Mouse (Mus musculus): Measurements from ENCODE around the gene Trabd2b. TPM values are rescaled to one million over a fixed set of nuclear protein-coding genes. Genes with fewer than 3 reads are reported as not detected.
A peak's percentile ranks its signal among the peaks of the same experiment; 100 is the strongest.

Gene Trabd2b
- polyA plus RNA-seq, 1 experiment from 2014 or later = 5.0 TPM

DNA sequence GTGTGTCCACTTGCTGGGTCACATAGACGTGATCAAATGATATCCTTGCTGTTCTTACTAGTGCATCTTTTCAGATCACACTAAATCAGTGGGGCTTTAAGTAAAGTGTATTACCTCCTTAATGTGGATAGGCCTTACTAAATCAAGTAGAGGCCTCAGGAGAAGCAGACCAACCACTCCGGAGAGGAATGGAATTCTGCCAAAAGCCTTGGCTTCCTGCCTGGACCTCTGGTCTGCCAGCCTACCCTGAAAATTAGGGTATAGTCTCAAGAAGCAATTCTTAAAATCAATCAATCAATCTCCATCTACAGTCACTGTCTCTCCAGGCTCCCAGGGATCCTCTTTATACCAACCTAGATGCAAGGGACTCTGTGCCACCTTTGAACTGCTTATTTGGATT, 59.1 kb downstream of the Trabd2b start:
- no peaks in the 10 kb centered on the region for H3K9me3 ChIP-seq (ENCODE audit: control insufficient read depth, low read length)

DNA sequence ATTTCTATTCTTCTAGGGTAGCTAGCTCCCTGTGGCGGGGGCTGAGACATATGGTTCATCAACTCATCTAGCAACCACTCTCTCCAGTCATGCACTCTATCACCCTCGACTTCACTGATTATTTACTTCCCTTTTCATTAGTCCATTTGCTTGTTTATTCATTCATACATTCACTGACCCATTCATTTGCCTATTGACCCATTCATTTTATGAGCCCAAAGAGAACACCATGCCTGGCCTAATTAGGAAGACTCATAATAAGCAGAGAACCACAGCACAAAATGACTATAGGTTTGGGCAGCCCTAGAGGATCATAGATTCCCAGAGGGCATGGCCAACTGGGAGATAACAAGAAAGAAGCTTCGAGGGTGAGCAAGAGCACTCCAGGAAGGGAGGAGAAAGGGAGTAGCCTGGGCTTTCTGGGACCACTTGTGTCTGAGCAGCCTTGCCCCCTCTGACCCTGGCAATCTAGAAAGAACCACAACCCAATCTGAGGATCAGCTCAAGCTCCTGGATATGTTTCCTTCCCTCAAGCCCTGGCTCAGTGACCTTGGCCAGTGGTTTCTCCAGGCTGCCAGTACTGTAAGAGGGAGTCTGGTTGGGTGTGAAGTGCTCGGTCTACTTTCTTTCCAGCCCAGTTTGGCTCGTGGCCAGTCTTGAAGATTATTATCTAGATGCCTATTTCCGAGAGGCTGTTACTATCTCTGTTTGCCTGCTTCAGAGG, 61.0 kb downstream of the Trabd2b start:
- Histone ChIP-seq H3K27me3 (ENCODE audit: control insufficient read depth, insufficient read depth, low read length) (no peaks in the 10 kb centered on the region), H3K27ac (ENCODE audit: low read depth, low read length) (no peak overlapping the region), H3K36me3 (ENCODE audit: control insufficient read depth, insufficient read depth, low read length) (no peaks in the 10 kb centered on the region), H3K9ac (ENCODE audit: low read depth, low read length) (no peak overlapping the region), H3K4me3 (ENCODE audit: low read length) (no peak overlapping the region), H3K4me1 (ENCODE audit: control insufficient read depth, insufficient read depth, low read length) (0 out of 2 replicates have a peak, but pooled peaks cover 3% of the 10 kb centered on the region), H3K4me2 (replicated peaks; ENCODE audit: low read depth, low read length) (no peak overlapping the region), H3K9me3 (ENCODE audit: control insufficient read depth, low read length) (no peaks in the 10 kb centered on the region)
- 46% methylated on average over 6 of the region's 6 CpGs for WGBS
- ATAC-seq (ENCODE audit: low FRiP score, low TSS enrichment) = no peak

More for the DNA sequence above, 59.1 kb downstream of the Trabd2b start:
- H3K36me3 ChIP-seq (ENCODE audit: control insufficient read depth, insufficient read depth, low read length) = no peaks in the 10 kb centered on the region
- no peaks in the 10 kb centered on the region for H3K27me3 ChIP-seq (ENCODE audit: control insufficient read depth, insufficient read depth, low read length)
- no peak overlapping the region for H3K4me3 ChIP-seq (ENCODE audit: low read length)
- no peak for ATAC-seq (ENCODE audit: low FRiP score, low TSS enrichment)
- WGBS = 58% methylated on average over 2 of the region's 2 CpGs
- no peak overlapping the region for H3K4me2 ChIP-seq (replicated peaks; ENCODE audit: low read depth, low read length)
- H3K9ac ChIP-seq (ENCODE audit: low read depth, low read length) = no peak overlapping the region
- 0 out of 2 replicates have a peak, but pooled peaks cover 3% of the 10 kb centered on the region for H3K4me1 ChIP-seq (ENCODE audit: control insufficient read depth, insufficient read depth, low read length)
- no peak overlapping the region for H3K27ac ChIP-seq (ENCODE audit: low read depth, low read length)

DNA sequence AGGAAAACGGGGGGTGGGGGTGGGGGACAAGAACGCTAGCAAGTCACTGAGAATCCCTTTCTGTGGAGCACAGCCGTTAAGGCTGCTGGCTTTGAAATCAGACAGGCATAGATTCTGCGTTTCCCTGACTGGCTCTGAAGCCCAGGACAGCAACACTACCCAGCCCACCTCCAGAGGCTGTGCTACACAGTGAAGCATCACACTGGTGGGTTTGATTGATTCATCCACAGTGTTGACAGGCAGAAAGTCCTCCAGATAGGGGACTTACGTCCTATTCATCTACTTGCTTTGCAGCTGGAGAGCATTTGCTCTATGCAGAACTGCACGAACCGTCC, 61.5 kb downstream of the Trabd2b start:
- Histone ChIP-seq H3K36me3 (ENCODE audit: control insufficient read depth, insufficient read depth, low read length) (no peaks in the 10 kb centered on the region), H3K27ac (ENCODE audit: low read depth, low read length) (no peak overlapping the region), H3K4me2 (replicated peaks; ENCODE audit: low read depth, low read length) (no peak overlapping the region), H3K9ac (ENCODE audit: low read depth, low read length) (no peak overlapping the region), H3K9me3 (ENCODE audit: control insufficient read depth, low read length) (no peaks in the 10 kb centered on the region), H3K4me3 (ENCODE audit: low read length) (no peak overlapping the region), H3K4me1 (ENCODE audit: control insufficient read depth, insufficient read depth, low read length) (0 out of 2 replicates have a peak, but pooled peaks cover 3% of the 10 kb centered on the region), H3K27me3 (ENCODE audit: control insufficient read depth, insufficient read depth, low read length) (no peaks in the 10 kb centered on the region)
- ATAC-seq (ENCODE audit: low FRiP score, low TSS enrichment) = no peak; the same call in 1 of the 2 replicates
- 47% methylated on average over 7 of the region's 7 CpGs for WGBS

DNA sequence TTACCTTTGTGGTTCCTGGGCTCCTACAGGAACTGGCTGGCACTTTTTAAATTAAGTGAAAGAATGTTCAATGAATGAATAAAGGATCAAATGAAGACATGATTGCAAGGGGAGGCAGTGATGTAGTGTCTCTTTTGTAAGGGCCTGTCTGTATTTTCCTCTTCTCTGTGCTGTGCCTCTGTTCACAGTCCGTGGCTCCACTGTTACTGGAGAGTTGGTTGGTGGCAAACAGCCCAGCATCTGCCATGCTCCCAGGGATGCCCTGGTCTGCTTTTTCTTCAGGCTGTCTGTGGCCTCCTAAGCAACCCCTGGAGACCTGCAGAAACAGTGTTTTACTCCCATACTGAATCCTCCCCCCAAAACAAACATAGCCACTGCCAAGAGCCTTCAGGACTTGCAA, 63.4 kb downstream of the Trabd2b start:
- Histone ChIP-seq H3K36me3 (ENCODE audit: control insufficient read depth, insufficient read depth, low read length) (no peaks in the 10 kb centered on the region), H3K4me3 (ENCODE audit: low read length) (no peak overlapping the region), H3K9ac (ENCODE audit: low read depth, low read length) (no peak overlapping the region), H3K4me2 (replicated peaks; ENCODE audit: low read depth, low read length) (no peak overlapping the region), H3K27me3 (ENCODE audit: control insufficient read depth, insufficient read depth, low read length) (no peaks in the 10 kb centered on the region), H3K9me3 (ENCODE audit: control insufficient read depth, low read length) (no peaks in the 10 kb centered on the region), H3K27ac (ENCODE audit: low read depth, low read length) (no peak overlapping the region), H3K4me1 (ENCODE audit: control insufficient read depth, insufficient read depth, low read length) (0 out of 2 replicates have a peak, but pooled peaks cover 3% of the 10 kb centered on the region)
- 82% methylated on average over 1 of the region's 1 CpGs for WGBS
- ATAC-seq (ENCODE audit: low FRiP score, low TSS enrichment) = no peak

DNA sequence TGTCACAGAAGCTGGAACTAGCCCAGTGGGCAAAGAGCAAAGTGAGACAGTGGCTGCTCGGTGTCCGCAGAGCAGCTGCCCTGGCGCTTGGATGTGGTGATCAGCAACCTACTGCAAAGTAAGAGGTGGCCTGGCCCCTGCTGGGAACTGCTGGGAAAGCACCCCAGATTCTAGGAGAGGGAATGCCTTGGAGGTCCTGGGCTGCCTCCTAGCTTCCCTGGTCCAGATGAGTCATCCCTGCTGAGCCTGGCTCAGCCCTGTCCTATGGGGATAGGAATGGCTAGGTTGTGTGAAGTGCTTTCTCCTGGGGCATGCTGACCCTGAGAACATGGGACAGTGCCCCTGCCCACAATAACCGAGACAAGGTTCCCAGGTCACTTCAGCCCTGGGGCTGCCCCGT, 65.6 kb downstream of the Trabd2b start:
- no peak overlapping the region for H3K4me3 ChIP-seq (ENCODE audit: low read length)
- H3K4me2 ChIP-seq (replicated peaks; ENCODE audit: low read depth, low read length) = no peak overlapping the region
- WGBS = 43% methylated on average over 5 of the region's 5 CpGs
- no peaks in the 10 kb centered on the region for H3K36me3 ChIP-seq (ENCODE audit: control insufficient read depth, insufficient read depth, low read length)
- H3K9ac ChIP-seq (ENCODE audit: low read depth, low read length) = no peak overlapping the region
- ATAC-seq (ENCODE audit: low FRiP score, low TSS enrichment) = peak; percentile 74; the same call in 1 of the 2 replicates
- no peaks in the 10 kb centered on the region for H3K4me1 ChIP-seq (ENCODE audit: control insufficient read depth, insufficient read depth, low read length)
- H3K27me3 ChIP-seq (ENCODE audit: control insufficient read depth, insufficient read depth, low read length) = no peaks in the 10 kb centered on the region
- H3K9me3 ChIP-seq (ENCODE audit: control insufficient read depth, low read length) = no peaks in the 10 kb centered on the region
- H3K27ac ChIP-seq (ENCODE audit: low read depth, low read length) = no peak overlapping the region

DNA sequence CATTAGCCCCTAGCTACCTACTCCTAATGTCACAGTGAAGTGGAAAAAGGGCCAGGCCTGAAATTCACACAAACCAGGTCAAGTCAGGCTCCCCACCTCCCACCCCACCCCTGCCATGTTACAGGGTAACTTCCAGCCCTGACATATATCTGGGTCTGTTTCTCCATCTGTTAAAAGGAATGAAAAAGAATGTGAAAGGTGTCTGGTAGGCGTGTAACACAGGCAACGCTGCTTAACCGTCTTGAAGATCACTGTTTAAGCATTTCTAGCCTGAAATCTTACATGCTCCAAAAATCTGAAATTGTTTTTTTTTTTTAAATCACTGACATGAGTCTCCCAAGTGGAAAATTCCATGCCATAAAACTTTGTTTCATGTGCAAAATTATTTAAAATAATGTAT, 69.8 kb downstream of the Trabd2b start:
- WGBS = 85% methylated on average over 3 of the region's 3 CpGs
- Histone ChIP-seq H3K4me2 (replicated peaks; ENCODE audit: low read depth, low read length) (no peak overlapping the region), H3K4me1 (ENCODE audit: control insufficient read depth, insufficient read depth, low read length) (no peaks in the 10 kb centered on the region), H3K27ac (ENCODE audit: low read depth, low read length) (no peak overlapping the region), H3K9ac (ENCODE audit: low read depth, low read length) (no peak overlapping the region), H3K36me3 (ENCODE audit: control insufficient read depth, insufficient read depth, low read length) (no peaks in the 10 kb centered on the region), H3K9me3 (ENCODE audit: control insufficient read depth, low read length) (no peaks in the 10 kb centered on the region), H3K27me3 (ENCODE audit: control insufficient read depth, insufficient read depth, low read length) (no peaks in the 10 kb centered on the region), H3K4me3 (ENCODE audit: low read length) (no peak overlapping the region)
- ATAC-seq (ENCODE audit: low FRiP score, low TSS enrichment) = no peak

DNA sequence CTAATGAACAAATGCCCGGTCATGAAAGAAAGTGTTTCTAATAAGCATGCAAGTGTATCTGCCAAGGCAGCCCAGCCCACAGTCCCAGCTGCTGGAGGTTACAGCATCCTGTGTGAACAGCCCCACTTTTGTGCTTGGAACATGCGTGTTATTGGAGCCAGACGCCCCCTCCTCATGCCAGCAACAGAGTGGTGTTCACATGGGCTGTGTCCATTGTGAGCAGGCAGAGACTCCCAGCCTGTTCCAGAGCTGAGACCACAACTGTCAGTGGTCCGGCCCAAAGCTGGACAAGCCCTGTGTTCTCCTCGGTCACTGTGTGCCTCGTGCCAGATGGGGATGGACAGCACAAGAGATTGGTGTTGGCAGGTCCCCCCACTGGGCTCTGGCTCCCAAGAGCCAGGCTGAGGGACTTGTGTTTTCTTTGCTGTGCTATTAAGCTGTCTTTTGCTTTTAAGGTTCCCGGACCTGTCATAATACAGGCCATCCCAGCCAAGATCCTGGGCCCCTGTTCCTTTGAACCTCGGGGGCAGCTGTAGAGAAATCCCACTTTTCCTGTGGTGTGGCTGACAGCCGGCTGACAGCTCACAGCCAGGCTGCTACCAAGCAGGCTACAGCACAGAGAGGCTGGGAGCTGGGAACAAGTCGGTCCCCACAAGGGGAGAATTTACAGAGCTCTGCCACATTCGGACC, 70.7 kb downstream of the Trabd2b start:
- Histone ChIP-seq H3K36me3 (ENCODE audit: control insufficient read depth, insufficient read depth, low read length) (no peaks in the 10 kb centered on the region), H3K27me3 (ENCODE audit: control insufficient read depth, insufficient read depth, low read length) (no peaks in the 10 kb centered on the region), H3K4me2 (replicated peaks; ENCODE audit: low read depth, low read length) (no peak overlapping the region), H3K4me3 (ENCODE audit: low read length) (no peak overlapping the region), H3K9me3 (ENCODE audit: control insufficient read depth, low read length) (no peaks in the 10 kb centered on the region), H3K9ac (ENCODE audit: low read depth, low read length) (no peak overlapping the region), H3K4me1 (ENCODE audit: control insufficient read depth, insufficient read depth, low read length) (no peaks in the 10 kb centered on the region), H3K27ac (ENCODE audit: low read depth, low read length) (no peak overlapping the region)
- ATAC-seq (ENCODE audit: low FRiP score, low TSS enrichment) = no peak
- WGBS = 41% methylated on average over 11 of the region's 11 CpGs

DNA sequence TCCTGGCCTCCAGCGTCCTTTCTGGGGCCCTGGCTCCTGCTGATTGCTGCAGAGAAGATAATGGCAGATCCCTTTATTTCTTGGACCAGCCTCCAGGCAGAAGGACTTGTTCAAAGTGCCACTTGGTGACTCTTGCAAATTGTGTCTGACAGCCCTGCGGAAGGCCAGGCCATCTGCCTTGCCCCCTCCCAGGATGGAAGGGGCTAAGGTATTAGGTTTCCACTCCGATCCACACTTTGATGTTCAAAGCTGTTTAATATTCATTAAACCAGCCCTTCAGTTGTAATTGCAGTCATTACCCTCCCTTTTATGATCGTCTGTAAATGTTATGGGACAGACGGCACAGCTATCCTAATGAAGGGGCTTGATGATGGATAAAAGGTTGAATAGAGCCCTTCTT, 75.0 kb downstream of the Trabd2b start:
- WGBS = 24% methylated on average over 5 of the region's 5 CpGs
- no peaks in the 10 kb centered on the region for H3K36me3 ChIP-seq (ENCODE audit: control insufficient read depth, insufficient read depth, low read length)
- ATAC-seq (ENCODE audit: low FRiP score, low TSS enrichment) = no peak
- H3K9me3 ChIP-seq (ENCODE audit: control insufficient read depth, low read length) = no peaks in the 10 kb centered on the region
- H3K27ac ChIP-seq (ENCODE audit: low read depth, low read length) = no peak overlapping the region
- H3K4me3 ChIP-seq (ENCODE audit: low read length) = no peak overlapping the region
- no peaks in the 10 kb centered on the region for H3K4me1 ChIP-seq (ENCODE audit: control insufficient read depth, insufficient read depth, low read length)
- H3K4me2 ChIP-seq (replicated peaks; ENCODE audit: low read depth, low read length) = no peak overlapping the region
- H3K9ac ChIP-seq (ENCODE audit: low read depth, low read length) = no peak overlapping the region
- no peaks in the 10 kb centered on the region for H3K27me3 ChIP-seq (ENCODE audit: control insufficient read depth, insufficient read depth, low read length)

DNA sequence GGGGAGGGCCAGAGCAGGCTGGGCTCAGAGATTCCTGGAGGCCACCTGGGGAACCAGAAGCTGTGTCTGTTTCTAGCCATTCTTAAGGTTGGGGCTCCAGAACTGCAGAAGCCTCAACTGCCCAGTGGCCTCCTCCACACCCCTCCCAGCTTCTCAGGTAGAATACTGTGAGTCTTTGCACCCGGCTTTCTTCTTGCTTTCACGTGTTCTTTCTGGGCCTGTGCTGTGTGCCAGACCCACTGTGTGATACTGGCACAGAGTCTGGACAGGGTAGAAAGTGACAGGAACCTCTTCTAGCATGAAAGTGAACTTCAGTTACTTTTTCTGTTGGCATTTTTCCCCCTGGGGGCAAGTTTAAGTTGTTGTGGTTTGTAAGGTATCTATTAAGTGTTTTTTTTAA, 77.6 kb downstream of the Trabd2b start:
- Histone ChIP-seq H3K36me3 (ENCODE audit: control insufficient read depth, insufficient read depth, low read length) (no peaks in the 10 kb centered on the region), H3K4me1 (ENCODE audit: control insufficient read depth, insufficient read depth, low read length) (no peaks in the 10 kb centered on the region), H3K27me3 (ENCODE audit: control insufficient read depth, insufficient read depth, low read length) (no peaks in the 10 kb centered on the region), H3K9ac (ENCODE audit: low read depth, low read length) (no peak overlapping the region), H3K4me3 (ENCODE audit: low read length) (no peak overlapping the region), H3K27ac (ENCODE audit: low read depth, low read length) (no peak overlapping the region), H3K9me3 (ENCODE audit: control insufficient read depth, low read length) (no peaks in the 10 kb centered on the region), H3K4me2 (replicated peaks; ENCODE audit: low read depth, low read length) (no peak overlapping the region)
- 58% methylated on average over 2 of the region's 2 CpGs for WGBS
- no peak for ATAC-seq (ENCODE audit: low FRiP score, low TSS enrichment)
